Mouse (Mus musculus) activated CD4-positive, CD25-positive, alpha-beta regulatory T cell, adult 4 months (primary cell): ENCODE measurements around the gene Apod. TPM values are rescaled to one million over a fixed set of nuclear protein-coding genes. Genes with fewer than 3 reads are reported as not detected.
A peak's percentile ranks its signal among the peaks of the same experiment; 100 is the strongest.
"Not testable (repeated sequence)": the region's sequence is repeated elsewhere in the genome, so short reads cannot be mapped to it uniquely, and the experiment has no call there.

ENCODE experiments used
- ATAC-seq: one replicate; pipeline ENCODE4 v1.8.0; 2017
- polyA plus RNA-seq, 2 experiments: library from polyadenylated mRNA; unstranded; fragments of 100-300 nt; shearing (Covaris generic); gene quantifications; one replicate each; pipeline ENCODE4 v1.2.1; 2017

Gene Apod
- not detected for polyA plus RNA-seq

DNA sequence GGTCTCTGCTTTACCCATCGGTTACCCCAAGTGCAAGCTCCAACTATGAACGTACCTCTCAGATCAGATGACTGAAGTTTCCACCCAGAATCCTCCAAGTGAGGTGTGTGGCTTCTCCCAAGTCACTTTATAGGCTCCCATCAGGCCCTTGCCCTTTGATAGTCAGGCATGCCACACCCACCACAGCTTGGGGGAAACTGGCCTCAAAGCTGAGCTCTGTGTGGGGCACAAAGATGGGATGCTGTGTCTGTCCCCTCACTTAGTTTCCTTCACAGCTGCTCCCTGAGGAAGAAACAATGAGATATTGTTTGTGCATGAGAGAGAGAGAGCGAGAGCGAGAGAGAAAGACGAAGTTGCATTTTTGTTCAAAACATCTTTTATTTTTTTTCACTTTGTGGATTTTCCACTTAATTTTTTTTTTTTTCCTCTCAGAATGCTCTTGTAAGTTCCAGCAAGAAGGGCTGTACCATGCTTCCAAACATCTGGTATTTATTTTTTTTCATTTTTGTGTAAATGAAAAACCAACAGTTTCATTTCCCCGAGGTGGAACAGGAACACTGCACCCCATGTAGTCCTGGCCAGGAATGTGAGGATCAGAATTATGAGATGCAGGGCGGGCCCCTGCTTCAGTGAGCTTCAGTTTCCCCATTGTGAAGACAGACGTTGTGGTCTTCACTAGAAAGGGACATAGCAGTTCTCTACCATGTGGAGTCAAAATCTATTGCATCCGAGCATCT, at the start of gene Apod:
Gene Apod, minus strand, starts transcription at position 312 of the 737 bp plus-strand sequence.
- ATAC-seq, result no peak

DNA sequence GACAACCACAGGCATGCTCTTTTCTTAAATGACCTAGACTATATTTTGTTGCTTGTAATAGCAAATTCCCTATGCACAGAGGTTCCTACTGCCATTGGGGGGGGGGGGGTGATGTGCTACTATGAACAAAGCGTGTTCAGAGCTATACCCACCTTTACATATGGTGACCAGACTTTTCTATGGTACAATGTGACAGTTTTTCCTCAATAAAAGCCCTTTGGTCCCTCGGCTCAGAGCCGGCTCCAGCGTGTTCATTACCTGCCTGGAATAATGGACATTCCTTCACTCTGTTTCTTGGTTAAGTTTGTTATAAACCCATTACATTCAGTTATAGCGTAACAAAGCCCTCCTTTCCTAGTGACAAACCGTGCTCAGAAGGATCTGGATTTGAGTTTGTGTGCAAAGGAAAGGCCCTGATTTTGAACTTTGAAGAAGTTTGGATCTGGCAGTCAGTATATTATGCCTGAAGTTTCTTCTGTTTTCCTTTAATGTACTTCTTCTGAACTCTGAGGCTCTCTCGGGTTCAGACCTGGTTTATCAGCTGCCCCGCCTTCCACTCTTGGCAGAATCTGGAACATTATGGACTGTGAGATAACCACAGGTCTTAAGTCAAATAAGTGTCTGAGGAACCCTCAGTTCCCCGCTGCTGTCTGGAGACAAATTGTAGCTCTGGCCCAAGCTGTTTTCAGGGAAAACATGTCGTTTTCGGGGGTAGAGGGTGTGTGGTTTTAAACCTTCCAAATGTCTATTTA, 49.3 kb upstream of the Apod start:
- ATAC-seq, result no peak

DNA sequence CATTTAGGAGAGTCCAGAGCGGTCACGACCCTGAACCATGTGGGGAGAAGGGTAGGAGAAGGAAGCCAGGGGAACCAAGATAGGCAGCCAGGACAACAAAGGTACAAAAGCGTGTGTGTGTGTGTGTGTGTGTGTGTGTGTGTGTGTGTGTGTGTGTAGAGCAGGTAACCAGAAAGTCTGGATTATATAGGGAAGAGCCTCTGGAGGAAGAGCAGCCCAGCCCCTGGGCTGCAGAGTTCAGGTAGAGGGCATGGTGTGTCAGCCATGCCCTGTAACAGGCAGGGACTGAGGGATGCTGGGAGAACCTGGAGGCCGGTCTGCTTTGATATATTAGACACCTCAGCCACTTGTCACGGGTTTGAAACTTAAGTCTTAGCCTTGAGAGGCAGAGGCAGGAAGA, 44.9 kb upstream of the Apod start:
- ATAC-seq, result no peak

DNA sequence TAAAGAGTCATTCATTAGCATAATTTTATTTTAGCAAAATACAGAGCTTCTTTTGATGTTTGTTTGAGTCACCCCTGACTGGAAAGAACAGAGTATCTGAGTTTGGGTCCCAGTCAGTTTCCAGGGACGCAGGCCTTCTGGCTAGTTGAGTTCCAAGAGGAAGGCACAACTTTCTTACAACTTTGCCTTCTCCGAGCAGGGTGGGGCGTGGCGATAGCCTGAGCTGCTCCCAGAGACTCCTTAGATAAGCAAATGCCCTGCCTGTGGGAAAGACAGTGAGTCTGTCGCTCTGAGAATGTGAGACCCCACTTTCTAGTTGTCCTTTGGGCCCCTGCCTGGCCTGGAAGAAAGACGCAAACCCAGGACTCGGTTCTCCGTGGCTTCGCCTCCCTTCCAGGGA, 44.4 kb upstream of the Apod start:
- no peak for ATAC-seq

DNA sequence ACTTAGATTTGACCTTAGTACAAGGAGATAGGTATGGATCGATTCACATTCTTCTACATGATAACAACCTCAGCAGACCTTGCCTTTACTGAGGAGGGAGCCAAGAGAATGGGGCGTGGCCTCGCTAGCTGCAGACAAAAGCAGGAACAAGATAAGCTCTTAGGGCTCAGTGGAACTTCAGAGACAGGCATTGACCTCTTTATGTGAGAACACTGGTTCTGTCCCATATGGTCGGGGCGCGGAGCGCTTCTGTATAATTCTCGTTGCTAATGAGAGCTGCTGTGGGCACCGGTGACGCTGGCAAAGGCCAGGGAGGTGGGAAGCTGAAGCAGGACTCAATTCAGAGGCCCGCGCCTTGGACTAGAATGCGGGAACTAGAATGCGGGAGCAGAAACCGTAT, 44.0 kb upstream of the Apod start:
- ATAC-seq, result no peak

DNA sequence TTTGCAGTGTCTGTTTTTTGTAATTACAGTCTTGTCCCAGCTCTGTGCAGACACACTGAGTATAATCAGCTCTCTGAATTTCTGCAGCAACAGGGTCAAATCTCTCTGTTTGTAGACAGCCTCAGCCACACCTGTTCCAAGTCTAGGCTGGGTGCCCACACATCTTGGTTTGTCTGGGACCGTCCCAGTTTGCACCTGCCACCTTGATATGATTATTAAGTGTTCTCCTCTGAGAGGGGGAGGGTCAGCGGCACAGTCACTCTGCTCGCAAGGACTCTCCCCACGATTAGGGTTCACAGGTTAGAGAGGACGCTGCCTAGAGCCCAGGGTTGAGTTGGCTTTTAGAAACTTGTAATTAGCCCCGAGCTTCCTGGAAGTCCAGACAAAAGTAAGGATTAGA, 41.3 kb upstream of the Apod start:
- no peak for ATAC-seq

DNA sequence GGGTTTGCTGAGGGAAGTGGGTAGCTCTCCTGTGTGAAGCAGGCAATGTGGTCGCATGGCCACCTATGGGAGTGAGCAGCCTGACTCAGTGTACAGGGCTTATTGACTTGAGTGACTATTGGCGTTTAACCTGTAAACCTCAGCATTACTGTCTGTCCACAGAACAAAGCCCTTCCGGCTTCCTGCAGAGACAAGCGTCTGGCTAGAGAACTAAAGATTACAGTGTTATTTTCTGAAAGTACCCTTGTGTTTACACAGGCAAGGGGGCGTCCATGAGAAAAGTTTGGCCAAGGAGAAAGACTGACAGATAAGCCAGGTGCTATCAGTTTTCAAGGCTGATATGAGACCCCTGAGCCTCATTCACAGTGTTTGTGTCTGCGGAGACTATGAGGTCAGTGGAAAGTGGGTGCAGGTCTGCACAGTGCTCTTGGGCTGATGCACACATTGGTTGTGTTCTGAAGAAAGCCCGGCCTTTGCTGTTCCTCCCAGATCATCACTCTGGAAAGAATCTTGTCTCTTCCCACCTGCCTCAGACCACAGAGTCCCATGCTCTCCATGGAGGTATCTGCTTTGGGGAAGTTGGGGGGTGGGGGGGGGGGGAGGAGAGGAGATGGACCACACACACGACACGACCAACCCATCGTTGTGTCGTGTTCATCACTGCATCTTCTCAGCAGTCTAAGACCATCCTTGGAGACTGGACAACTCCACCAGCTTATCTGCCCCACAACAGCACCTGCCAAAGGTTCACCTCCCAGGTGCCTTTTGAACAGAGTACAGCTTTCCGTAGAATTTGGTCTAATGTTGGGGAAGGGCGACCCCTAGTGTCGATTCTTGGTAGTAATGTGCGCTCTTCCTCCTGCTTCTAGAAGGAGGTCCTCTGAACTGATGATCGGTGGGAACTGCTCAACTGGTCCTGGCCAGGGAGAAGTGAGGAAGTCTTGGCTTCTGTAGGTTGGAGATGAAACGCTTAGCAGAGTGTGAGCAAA, 40.0 kb upstream of the Apod start:
- ATAC-seq, result peak; percentile 69

DNA sequence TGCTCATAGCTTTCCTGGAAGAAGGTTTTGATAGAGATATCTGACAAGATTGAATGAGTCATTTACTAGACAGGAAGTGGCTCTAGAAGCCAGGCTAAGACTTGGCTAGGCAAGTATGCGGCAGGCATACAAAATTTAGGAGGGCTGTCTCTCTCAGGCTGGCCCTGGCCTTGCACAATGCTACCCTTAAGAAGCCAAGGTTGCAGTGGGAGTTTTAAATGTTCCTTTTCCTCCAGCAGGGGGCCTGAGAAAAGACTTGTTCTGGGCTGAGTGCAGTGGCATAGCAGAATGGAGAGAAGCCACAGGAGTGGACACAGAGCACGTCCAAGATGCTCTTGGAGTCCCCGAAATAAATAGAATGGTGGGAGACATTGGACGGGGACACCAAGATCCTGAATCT, 38.4 kb upstream of the Apod start:
- no peak for ATAC-seq

DNA sequence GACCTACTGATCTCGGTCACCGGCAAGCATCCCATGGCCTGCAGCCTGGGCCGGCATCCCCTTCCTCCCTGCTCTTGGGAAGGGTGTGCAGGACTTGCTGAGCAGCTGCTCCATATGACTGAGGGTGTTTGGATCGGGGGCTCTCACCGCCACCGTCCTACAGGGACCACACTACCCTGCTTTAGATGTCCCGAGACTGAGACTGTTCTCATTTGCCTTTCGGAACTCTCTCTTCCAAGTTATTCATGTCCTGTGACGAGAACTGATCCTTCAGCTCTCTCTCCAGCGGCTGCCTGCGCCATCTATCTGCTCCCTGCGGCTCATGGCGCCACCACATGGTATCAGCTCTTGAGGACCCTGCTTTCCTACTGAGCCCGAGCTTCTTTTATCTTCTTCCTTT, 33.0 kb upstream of the Apod start:
- no peak for ATAC-seq

DNA sequence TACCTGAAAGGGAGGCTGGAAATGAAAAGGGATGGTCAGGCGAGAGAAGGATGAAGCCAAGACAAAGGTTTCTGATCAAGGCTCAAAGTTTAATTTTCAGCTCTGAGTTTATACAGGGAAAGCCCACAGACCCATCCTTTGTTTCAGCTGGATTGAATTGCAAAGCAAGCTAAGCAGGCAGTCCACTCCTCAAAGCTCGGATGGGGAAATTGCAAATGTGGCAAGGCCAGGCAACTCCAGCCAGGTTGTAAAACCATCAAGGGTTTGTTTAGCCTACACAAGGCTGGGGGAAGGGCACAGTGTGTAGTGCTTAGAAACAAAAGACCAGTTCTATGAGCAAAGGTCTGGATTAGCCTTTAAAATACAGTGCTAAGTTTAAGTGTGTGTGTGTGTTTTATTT, 28.4 kb upstream of the Apod start:
- ATAC-seq, result no peak

DNA sequence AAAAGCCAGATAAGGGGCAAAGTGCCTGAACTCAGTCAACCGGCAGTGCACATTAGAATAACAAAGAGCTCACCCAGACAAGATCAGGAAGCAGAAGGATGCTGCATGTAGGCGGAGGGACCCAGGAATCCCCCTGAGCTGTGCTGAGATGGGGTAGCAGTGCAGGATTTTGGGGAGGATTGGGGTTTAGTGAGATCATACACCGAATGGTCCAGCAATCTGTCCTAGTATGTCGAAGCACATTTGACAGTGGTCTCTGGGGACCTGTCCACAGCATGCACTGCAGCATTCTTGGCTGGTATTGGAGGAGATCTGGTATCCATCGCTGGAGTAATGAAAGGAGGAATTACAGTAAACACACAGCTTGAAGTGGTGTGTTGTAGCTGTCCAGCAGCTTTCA, 27.9 kb upstream of the Apod start:
- no peak for ATAC-seq

DNA sequence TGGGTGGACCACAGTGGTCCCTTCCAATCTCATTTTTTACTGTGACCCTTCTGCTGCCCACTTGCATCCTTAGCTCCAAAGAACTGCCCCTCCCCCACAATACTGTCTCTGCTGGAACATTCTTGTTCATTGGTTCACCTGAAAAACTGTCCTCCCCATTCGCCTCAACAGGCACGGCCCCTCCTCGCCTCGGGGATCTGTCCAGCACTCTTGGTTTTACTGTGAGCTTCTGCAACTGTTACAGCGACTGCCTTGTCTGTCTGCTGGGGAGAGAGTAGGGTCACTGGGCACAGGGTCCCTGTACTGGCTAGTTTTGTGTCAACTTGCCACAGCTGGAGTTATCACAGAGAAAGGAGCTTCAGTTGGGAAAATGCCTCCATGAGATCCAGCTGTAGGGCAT, 24.7 kb upstream of the Apod start:
- no peak for ATAC-seq

DNA sequence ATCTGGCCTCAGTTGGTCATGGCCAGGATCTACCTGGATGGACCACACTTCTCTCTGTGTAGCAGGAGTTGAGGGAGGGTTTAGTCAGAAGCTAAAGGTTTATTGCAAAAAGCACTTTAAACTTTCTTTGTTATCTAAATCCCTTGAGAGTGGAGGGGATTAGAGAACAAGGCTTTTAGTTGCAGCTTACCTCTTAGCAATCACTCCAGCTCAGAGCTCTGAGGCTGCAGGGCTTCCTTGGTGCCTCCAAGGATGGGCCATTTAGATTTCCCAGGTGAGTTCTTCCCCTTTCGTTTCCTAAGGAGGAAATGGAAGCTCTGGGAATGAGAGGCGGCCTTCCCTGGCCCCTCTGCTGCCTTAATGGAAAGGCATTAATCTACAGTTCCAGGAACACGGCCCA, 23.3 kb upstream of the Apod start:
- ATAC-seq, result no peak

DNA sequence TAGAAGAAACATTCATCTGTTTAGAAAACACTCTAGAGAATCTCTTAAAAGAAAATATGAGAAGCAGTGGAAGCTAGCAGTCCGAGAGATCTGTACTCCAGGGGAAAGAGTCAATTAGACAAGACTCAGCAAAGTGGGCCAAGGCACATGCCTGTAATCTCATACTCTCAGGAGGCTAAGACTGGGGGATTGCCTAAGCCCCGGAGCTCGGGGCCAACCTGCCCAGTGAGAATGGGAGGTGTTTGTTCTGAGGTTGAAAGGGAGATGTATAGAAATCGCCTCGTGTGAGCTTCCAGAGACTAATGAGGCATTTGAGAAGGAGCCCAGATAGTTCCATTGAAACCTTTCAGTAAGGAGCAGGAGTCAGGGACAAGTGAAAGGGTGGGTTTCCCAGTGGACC, 20.2 kb upstream of the Apod start:
- ATAC-seq, result no peak

DNA sequence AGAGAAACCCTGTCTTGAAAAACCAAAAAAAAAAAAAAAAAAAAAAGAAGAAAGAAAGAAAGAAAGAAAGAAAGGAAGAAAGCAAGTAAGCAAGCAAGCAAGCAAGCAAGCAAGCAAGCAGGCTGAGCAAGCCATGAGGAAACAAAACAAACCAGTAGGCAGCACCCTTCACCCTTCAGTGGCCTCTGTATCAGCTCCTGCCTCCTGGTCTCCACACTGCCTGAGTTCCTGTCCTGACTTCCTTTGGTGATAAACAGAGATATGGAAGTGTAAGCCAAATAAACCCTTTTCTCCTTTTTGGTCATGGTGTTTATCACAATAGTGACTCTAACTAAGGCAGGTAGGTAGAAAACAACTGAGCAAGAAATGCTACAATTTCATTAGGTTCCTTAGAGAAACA, 18.0 kb upstream of the Apod start:
- no peak for ATAC-seq

DNA sequence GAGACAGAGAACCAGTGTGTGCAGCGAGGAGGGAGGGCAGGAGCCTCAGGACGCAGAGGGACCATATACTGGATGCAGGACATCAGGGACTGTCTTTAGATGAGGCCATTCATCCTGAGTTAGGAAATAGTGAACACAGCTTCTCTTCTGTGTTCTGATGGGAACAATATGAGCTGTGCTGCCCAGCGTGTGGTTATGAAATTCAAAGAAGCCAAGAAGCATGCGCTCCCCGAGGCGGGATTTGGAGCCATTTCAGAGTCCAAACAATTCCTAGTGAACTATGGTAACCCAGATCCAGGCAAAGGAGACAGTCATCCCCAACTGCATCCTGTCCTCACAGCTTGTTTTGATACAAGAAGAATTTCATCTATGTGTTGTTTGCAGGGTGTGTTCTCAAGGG, 16.4 kb upstream of the Apod start:
- not testable (repeated sequence) for ATAC-seq

DNA sequence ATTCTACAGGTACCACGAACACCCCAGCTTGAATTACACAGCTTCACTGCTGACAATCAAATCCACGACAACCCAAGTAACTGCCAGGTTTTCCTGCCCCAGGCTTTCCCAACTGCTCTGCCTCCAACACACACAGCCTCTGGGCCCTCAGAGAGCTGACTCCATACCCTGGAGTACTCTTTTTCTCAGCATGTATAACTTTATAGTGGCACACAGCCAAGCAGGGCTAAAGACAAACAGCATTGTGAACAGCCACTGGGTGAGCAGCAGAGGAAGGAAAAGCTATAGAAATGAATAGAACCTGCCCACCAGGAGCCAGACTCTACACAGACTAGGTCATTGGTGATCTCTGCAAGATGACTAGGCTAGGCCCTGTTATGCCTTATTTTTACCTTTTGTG, 15.1 kb upstream of the Apod start:
- ATAC-seq, result no peak

DNA sequence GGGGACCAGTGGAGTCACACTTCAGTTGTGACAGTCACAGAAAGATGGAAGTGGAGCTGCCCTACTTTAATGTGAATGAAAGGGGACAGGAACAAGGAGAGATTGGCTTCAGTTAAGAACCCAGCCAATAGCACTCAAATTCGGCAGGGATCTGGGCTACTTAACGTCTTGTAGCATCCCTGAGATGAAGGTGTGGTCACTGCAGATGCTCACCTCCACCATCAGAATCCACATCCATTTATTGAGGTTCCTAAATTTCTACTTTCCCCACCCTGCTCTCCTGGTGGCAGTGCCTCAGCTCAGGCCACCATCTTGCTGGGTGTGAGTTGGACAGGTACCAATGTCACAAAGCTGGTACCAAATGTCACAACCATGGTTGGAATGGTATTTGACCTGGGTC, 13.3 kb upstream of the Apod start:
- no peak for ATAC-seq

DNA sequence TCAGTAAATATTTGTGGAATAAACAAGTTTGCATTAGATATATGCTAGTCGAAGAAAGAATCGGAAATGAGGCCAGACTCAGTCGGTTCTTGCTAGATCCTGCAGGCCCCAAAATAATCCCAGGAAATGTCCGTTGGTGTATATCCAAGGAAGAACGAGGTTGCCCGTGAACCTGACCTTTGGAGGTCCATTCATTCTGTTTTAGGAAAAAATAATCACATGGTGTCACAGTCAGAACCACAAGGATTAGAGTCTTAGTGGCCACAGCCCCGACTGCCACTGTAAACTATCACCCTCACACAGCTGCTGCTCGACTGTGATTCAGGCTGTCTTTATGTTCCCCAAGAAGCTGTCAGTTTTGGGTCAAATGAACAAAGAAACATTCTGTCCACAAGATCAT, 12.8 kb upstream of the Apod start:
- ATAC-seq, result no peak

DNA sequence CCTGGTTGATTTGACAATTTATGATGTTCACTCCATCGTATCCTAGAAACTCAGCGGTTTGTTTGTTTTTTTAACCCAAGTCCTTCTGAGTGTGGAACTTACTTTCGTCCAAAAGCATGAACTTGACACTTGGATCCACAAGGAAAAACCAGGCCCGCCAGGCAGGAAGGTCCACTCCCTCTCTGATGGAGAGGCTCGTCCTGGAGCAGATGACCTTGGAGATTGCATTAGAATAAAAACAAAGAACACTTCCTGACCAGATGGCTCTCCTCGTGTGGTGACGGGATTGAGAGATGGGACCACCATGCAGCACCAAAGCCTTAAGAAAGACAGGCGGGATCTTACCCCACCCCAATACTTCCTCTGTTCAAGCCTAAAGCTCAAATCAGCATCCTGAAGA, 12.1 kb upstream of the Apod start:
- ATAC-seq, result no peak

DNA sequence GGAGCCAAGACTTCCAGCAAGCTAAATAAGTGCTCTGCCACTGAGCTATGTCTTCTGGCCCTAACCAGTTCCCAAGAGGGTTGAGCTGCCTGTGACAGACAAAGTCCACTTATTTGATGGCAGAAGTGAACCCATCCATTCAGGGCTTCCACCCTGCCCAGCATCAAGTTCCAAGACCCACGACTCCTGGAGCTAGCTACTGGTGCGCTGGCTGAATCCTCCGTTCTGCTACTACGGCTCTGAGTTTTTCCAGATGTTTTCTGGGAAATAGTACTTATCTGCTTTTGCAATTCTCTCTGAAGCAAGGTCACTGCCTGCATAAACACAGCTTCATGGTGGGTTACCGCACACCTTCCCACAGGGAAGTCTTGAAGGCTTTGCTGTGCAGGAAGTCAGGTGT, 11.4 kb upstream of the Apod start:
- ATAC-seq, result no peak

DNA sequence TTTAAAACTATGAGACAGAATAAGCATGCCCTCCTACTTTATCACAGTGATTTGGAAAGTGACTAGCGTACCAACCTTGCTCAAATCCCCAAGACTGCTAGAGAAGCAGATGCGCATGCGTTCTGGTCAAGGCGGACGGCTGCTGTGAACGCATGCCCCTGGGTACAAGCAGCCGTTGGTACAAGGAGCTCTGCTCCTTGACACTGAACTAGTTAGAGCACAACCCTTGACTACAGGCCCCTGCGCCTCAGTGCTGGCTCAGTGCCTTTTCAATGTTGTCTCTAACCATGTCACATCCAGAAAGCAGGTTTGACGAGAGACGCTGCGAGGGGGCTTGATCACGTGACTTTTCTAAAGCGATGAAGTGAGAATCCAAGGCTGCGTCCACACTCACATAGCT, 10.5 kb upstream of the Apod start:
- ATAC-seq, result no peak

DNA sequence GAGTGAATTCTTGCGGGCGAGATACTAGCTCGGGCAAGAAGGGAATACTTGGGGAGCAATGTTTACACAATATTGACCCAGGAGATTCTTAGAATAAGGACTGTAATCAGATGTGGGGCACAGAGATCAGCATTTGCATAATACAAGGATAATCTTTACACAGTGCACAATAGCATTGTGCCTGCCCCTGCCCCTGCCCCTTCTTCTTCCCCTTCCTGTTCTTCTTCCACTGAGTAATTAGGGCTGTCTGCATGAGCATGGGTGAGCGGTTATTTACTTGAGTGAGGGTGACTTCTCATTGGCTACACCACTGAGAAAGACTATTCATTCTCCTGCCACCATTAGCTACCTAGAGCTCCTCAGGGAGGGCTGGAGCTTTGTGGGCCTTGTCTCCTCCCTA, 6.9 kb upstream of the Apod start:
- no peak for ATAC-seq
